Mouse (Mus musculus) ES-E14 (cell line): ENCODE data around the gene Cfap46. TPM values are rescaled to one million over a fixed set of nuclear protein-coding genes. Genes with fewer than 3 reads are reported as not detected.

ENCODE experiments used
- DNase-seq: peaks from one replicate; pipeline ENCODE4 v3.0.0-alpha.2; 2013; ENCODE audit warnings: low read depth, low spot score
- H3K27ac ChIP-seq: 2 replicates; pipeline ENCODE4 v1.5.1; 2012; ENCODE audit warnings: low read depth, mild to moderate bottlenecking, low read length, moderate library complexity, mixed read lengths; ENCODE audit not compliant: poor library complexity, insufficient read depth, severe bottlenecking
- H3K36me3 ChIP-seq: 2 replicates; pipeline ENCODE4 v1.6.1; 2012; ENCODE audit warnings: mild to moderate bottlenecking, low read length, moderate library complexity, mixed read lengths; ENCODE audit not compliant: control insufficient read depth, poor library complexity, insufficient read depth, severe bottlenecking
- H3K4me1 ChIP-seq, 2 experiments: fragments of 150-350 bp in 1 of 2; sonication (generic) in 1 of 2; 2 replicates each; pipeline ENCODE4 v1.6.1; 2012; ENCODE audit warnings: low read length in 2 of 2, mild to moderate bottlenecking in 1 of 2, mixed read lengths in 1 of 2; ENCODE audit not compliant: control insufficient read depth in 2 of 2, insufficient read depth in 2 of 2, poor library complexity in 1 of 2
- H3K4me3 ChIP-seq, 2 experiments: fragments of 150-350 bp in 1 of 2; sonication (generic) in 1 of 2; 2 replicates each; pipeline ENCODE4 v1.5.1; 2012; ENCODE audit warnings: low read length in 2 of 2, low read depth in 1 of 2, mild to moderate bottlenecking in 1 of 2, mixed read lengths in 1 of 2; ENCODE audit not compliant: insufficient read depth in 1 of 2, poor library complexity in 1 of 2, severe bottlenecking in 1 of 2
- H3K9ac ChIP-seq: 2 replicates; pipeline ENCODE4 v1.6.1; 2012; ENCODE audit warnings: low read depth, mild to moderate bottlenecking, low read length, mixed read lengths; ENCODE audit not compliant: poor library complexity, insufficient read depth, severe bottlenecking
- H3K9me3 ChIP-seq: fragments of 150-350 bp; sonication (generic); 2 replicates; pipeline ENCODE4 v1.6.1; 2012; ENCODE audit warnings: low read depth, mild to moderate bottlenecking, low read length; ENCODE audit not compliant: control insufficient read depth, insufficient read depth
- CHD2 ChIP-seq: IDR thresholded peaks from 2 replicates; pipeline ENCODE4 v1.6.1; 2014; ENCODE audit warnings: mild to moderate bottlenecking, low read depth, low read length, inconsistent platforms
- HCFC1 ChIP-seq: IDR thresholded peaks from 2 replicates; pipeline ENCODE4 v1.6.1; 2012; ENCODE audit warnings: low read length, inconsistent platforms, borderline replicate concordance; ENCODE audit not compliant: insufficient read depth
- MAFK ChIP-seq: IDR thresholded peaks from 2 replicates; pipeline ENCODE4 v1.6.1; 2014; ENCODE audit warnings: mild to moderate bottlenecking, low read depth, low read length, inconsistent platforms; ENCODE audit not compliant: insufficient read depth
- ZC3H11A ChIP-seq: IDR thresholded peaks from 2 replicates; pipeline ENCODE4 v1.6.1; 2012; ENCODE audit warnings: low read depth, mild to moderate bottlenecking, inconsistent platforms, low read length, borderline replicate concordance
- ZNF384 ChIP-seq: IDR thresholded peaks from 2 replicates; pipeline ENCODE4 v1.6.1; 2012; ENCODE audit warnings: low read depth, low read length, inconsistent platforms
- in situ Hi-C, 2 experiments: fragments of 600-800 bp; cut with MboI; formaldehyde crosslinking; loops; one replicate each; pipeline ENCODE4 v1.15.1; 2025; ENCODE audit warnings: low sequenced_read_pairs in 2 of 2, inconsistent platforms in 1 of 2; ENCODE audit not compliant: unreplicated experiment in 2 of 2
- total RNA-seq: library from RNA; depleted of rRNA; stranded (reverse); fragments of 300-350 nt; gene quantifications from 2 replicates; pipeline ENCODE4 v1.2.3, GENCODE M21; 2012

Cfap46 gene
- total RNA-seq, 1 experiment: 0.36 TPM

- in situ Hi-C loops: loop anchor here in 1 of 2 experiments (10.0 kb wide), 1 partner anchor 150 kb away; no protein-coding TSS in a partner anchor
- no peak overlapping the region for H3K27ac ChIP-seq
These were observed 21.5 kb upstream of the Cfap46 start for GRCm38 (mm10) chr7:139705081-139705480.

GRCm38 (mm10) chr7:139703826-139704199 is 20.2 kb upstream of the Cfap46 start:
- Histone ChIP-seq H3K4me3 (no peak overlapping the region), H3K27ac (no peak overlapping the region), H3K36me3 (no peaks in the 10 kb centered on the region), H3K4me1 (no peaks in the 10 kb centered on the region; a peak in 1 of 4 replicates), H3K9ac (no peak overlapping the region), H3K9me3 (no peaks in the 10 kb centered on the region)
- in situ Hi-C loops: loop anchor here in 1 of 2 experiments (10.0 kb wide), 1 partner anchor 151 kb away; no protein-coding TSS in a partner anchor
- no peak for TF ChIP-seq ZC3H11A
- no peak for TF ChIP-seq ZNF384
- no peak for TF ChIP-seq HCFC1
- no peak for TF ChIP-seq CHD2
- no peak for TF ChIP-seq MAFK
- no peak for DNase-seq

More at GRCm38 (mm10) chr7:139705081-139705480, 21.5 kb upstream of the Cfap46 start:
- no peak for DNase-seq
- TF ChIP-seq MAFK: no peak
- no peak for TF ChIP-seq ZNF384
- TF ChIP-seq HCFC1: no peak
- no peak for TF ChIP-seq CHD2
- no peak for TF ChIP-seq ZC3H11A
- Histone ChIP-seq H3K9me3 (no peaks in the 10 kb centered on the region), H3K36me3 (no peaks in the 10 kb centered on the region), H3K4me1 (no peaks in the 10 kb centered on the region), H3K9ac (no peak overlapping the region), H3K4me3 (no peak overlapping the region)

- H3K4me3 ChIP-seq: no peak overlapping the region
- peak; percentile 86 for TF ChIP-seq MAFK
- TF ChIP-seq ZC3H11A: peak; percentile 76
- TF ChIP-seq CHD2: no peak
- no peaks in the 10 kb centered on the region for H3K9me3 ChIP-seq
- no peaks in the 10 kb centered on the region for H3K36me3 ChIP-seq
- peak; percentile 55 for DNase-seq
- in situ Hi-C loops: loop anchor here in 1 of 2 experiments (10.0 kb wide), 1 partner anchor 152 kb away; no protein-coding TSS in a partner anchor
- H3K27ac ChIP-seq: no peak overlapping the region
- no peak overlapping the region for H3K9ac ChIP-seq
- no peaks in the 10 kb centered on the region; a peak in 1 of 4 replicates for H3K4me1 ChIP-seq
These were observed 19.7 kb upstream of the Cfap46 start for GRCm38 (mm10) chr7:139703146-139703825.

GRCm38 (mm10) chr7:139701651-139702301 is 18.2 kb upstream of the Cfap46 start:
- TF ChIP-seq CHD2: no peak
- TF ChIP-seq MAFK: no peak
- no peak for TF ChIP-seq ZNF384
- TF ChIP-seq HCFC1: no peak
- TF ChIP-seq ZC3H11A: no peak
- H3K4me1 ChIP-seq: no peaks in the 10 kb centered on the region; a peak in 1 of 4 replicates
- no peak overlapping the region for H3K4me3 ChIP-seq
- no peak overlapping the region for H3K27ac ChIP-seq
- no peaks in the 10 kb centered on the region for H3K36me3 ChIP-seq
- no peak overlapping the region for H3K9ac ChIP-seq
- no peak for DNase-seq
- in situ Hi-C loops: loop anchor here in 1 of 2 experiments (10.0 kb wide), 1 partner anchor 153 kb away; no protein-coding TSS in a partner anchor
- H3K9me3 ChIP-seq: no peaks in the 10 kb centered on the region
